Mouse (Mus musculus): ENCODE measurements around the gene Txk.

GRCm38 (mm10) chr5:72666428-72666827 is 86.1 kb downstream of the Txk start:
- no peak for TF ChIP-seq GATA1 (IDR thresholded peaks at IDR 0.05; ENCODE audit: borderline replicate concordance, low read length)
- TF ChIP-seq FLI1 (IDR thresholded peaks at IDR 0.05; ENCODE audit: low read length): no peak
